Mouse (Mus musculus) brown adipose tissue, adult 24 weeks (tissue): ENCODE measurements around the gene Ppargc1a. TPM values are rescaled to one million over a fixed set of nuclear protein-coding genes. Genes with fewer than 3 reads are reported as not detected.

ENCODE experiments used
- H3K27ac ChIP-seq: fragments of 200-500 bp; replicated peaks from 2 replicates; pipeline ENCODE4 v1.5.1; 2012; ENCODE audit warnings: low read depth, mild to moderate bottlenecking, low read length
- H3K4me1 ChIP-seq: fragments of 200-500 bp; 2 replicates; pipeline ENCODE4 v1.6.1; 2012; ENCODE audit warnings: low read length, mixed read lengths; ENCODE audit not compliant: control insufficient read depth, insufficient read depth, insufficient read length
- H3K4me3 ChIP-seq: fragments of 200-500 bp; 2 replicates; pipeline ENCODE4 v1.5.1; 2012; ENCODE audit warnings: low read depth, mild to moderate bottlenecking, low read length, moderate library complexity; ENCODE audit not compliant: insufficient read depth
- polyA plus RNA-seq: library from polyadenylated mRNA; stranded (reverse); fragments of >200 nt; gene quantifications from 2 replicates; pipeline ENCODE4 v1.2.4, GENCODE M21; 2012; ENCODE audit not compliant: missing spikeins, insufficient read depth, insufficient read length

The Ppargc1a gene
- polyA plus RNA-seq, 1 experiment = 19.8 TPM

GRCm38 (mm10) chr5:51540816-51541215 lies 26.7 kb downstream of the Ppargc1a start:
- Histone ChIP-seq H3K27ac (no peak overlapping the region), H3K4me1 (no peaks in the 10 kb centered on the region), H3K4me3 (no peak overlapping the region)

GRCm38 (mm10) chr5:51539563-51539962 lies 28.0 kb downstream of the Ppargc1a start:
- Histone ChIP-seq H3K27ac (no peak overlapping the region), H3K4me1 (no peaks in the 10 kb centered on the region)

GRCm38 (mm10) chr5:51538319-51538718 lies 29.2 kb downstream of the Ppargc1a start:
- no peaks in the 10 kb centered on the region for H3K4me1 ChIP-seq
- no peak overlapping the region for H3K4me3 ChIP-seq
- H3K27ac ChIP-seq = no peak overlapping the region

More at GRCm38 (mm10) chr5:51539563-51539962, 28.0 kb downstream of the Ppargc1a start:
- no peak overlapping the region for H3K4me3 ChIP-seq

GRCm38 (mm10) chr5:51537646-51538030 lies 29.9 kb downstream of the Ppargc1a start:
- Histone ChIP-seq H3K27ac (no peak overlapping the region), H3K4me1 (no peaks in the 10 kb centered on the region), H3K4me3 (no peak overlapping the region)

GRCm38 (mm10) chr5:51537009-51537645 lies 30.4 kb downstream of the Ppargc1a start:
- no peak overlapping the region for H3K4me3 ChIP-seq
- no peaks in the 10 kb centered on the region for H3K4me1 ChIP-seq
- no peak overlapping the region for H3K27ac ChIP-seq

GRCm38 (mm10) chr5:51534456-51534855 lies 33.1 kb downstream of the Ppargc1a start:
- Histone ChIP-seq H3K27ac (no peak overlapping the region), H3K4me1 (peaks cover 3% of the 10 kb centered on the region), H3K4me3 (no peak overlapping the region)

GRCm38 (mm10) chr5:51531286-51531685 lies 36.2 kb downstream of the Ppargc1a start:
- H3K4me1 ChIP-seq = peaks cover 3% of the 10 kb centered on the region
- no peak overlapping the region for H3K4me3 ChIP-seq
- no peak overlapping the region for H3K27ac ChIP-seq

- Histone ChIP-seq H3K27ac (no peak overlapping the region), H3K4me1 (peaks cover 3% of the 10 kb centered on the region)
Measured at GRCm38 (mm10) chr5:51529444-51529843, 38.1 kb downstream of the Ppargc1a start.

GRCm38 (mm10) chr5:51528165-51528498 lies 39.4 kb downstream of the Ppargc1a start:
- no peak overlapping the region for H3K27ac ChIP-seq
- no peak overlapping the region for H3K4me3 ChIP-seq
- H3K4me1 ChIP-seq = peaks cover 3% of the 10 kb centered on the region

More at GRCm38 (mm10) chr5:51529444-51529843, 38.1 kb downstream of the Ppargc1a start:
- no peak overlapping the region for H3K4me3 ChIP-seq

GRCm38 (mm10) chr5:51527498-51528164 lies 39.9 kb downstream of the Ppargc1a start:
- Histone ChIP-seq H3K4me1 (peaks cover 3% of the 10 kb centered on the region), H3K27ac (no peak overlapping the region)

GRCm38 (mm10) chr5:51525858-51526257 lies 41.7 kb downstream of the Ppargc1a start:
- Histone ChIP-seq H3K4me1 (no peaks in the 10 kb centered on the region), H3K27ac (no peak overlapping the region), H3K4me3 (no peak overlapping the region)

More at GRCm38 (mm10) chr5:51527498-51528164, 39.9 kb downstream of the Ppargc1a start:
- no peak overlapping the region for H3K4me3 ChIP-seq

- Histone ChIP-seq H3K4me3 (no peak overlapping the region), H3K4me1 (no peaks in the 10 kb centered on the region), H3K27ac (no peak overlapping the region)
Measured at GRCm38 (mm10) chr5:51520807-51521206, 46.7 kb downstream of the Ppargc1a start.

GRCm38 (mm10) chr5:51517440-51518187 lies 49.9 kb downstream of the Ppargc1a start:
- H3K4me1 ChIP-seq = no peaks in the 10 kb centered on the region
- H3K27ac ChIP-seq = no peak overlapping the region
- no peak overlapping the region for H3K4me3 ChIP-seq

GRCm38 (mm10) chr5:51504654-51505053 lies 62.9 kb downstream of the Ppargc1a start:
- no peak overlapping the region for H3K4me3 ChIP-seq
- H3K4me1 ChIP-seq = no peaks in the 10 kb centered on the region
- no peak overlapping the region for H3K27ac ChIP-seq

- Histone ChIP-seq H3K4me3 (no peak overlapping the region), H3K27ac (no peak overlapping the region), H3K4me1 (no peaks in the 10 kb centered on the region)
Measured at GRCm38 (mm10) chr5:51497910-51498517, 69.5 kb downstream of the Ppargc1a start.
